Mouse (Mus musculus) adipose tissue, adult 10 weeks (tissue): ENCODE measurements around the gene Zfp873. TPM values are rescaled to one million over a fixed set of nuclear protein-coding genes. Genes with fewer than 3 reads are reported as not detected.

ENCODE experiments used
- polyA plus RNA-seq: library from polyadenylated mRNA; stranded (reverse); fragments of 350-450 nt; fragmentation: Illumina TruSeq; extraction: RNeasy Lipid Tissue Mini Kit (QIAGEN cat#74804); gene quantifications from one replicate; pipeline ENCODE4 v1.2.3, GENCODE M21; 2014; ENCODE audit warnings: low read depth, low replicate concordance

The Zfp873 gene
- 4.9 TPM for polyA plus RNA-seq

GRCm38 (mm10) chr10:82047597-82048459 lies at the start of gene Zfp873:
Gene Zfp873, plus strand, starts transcription at chr10:82048123.

GRCm38 (mm10) chr10:82082728-82083621 lies 35.1 kb downstream of the Zfp873 start, which contains the start of gene BC024063:
Gene BC024063, plus strand, starts transcription at chr10:82083353.

Other genes with a start within 250 kb of the Zfp873 start
- 1.2 TPM for gene Gm4767, start 235.9 kb upstream of the Zfp873 start, polyA plus RNA-seq
- gene Gm32687, start 184.2 kb upstream of the Zfp873 start, polyA plus RNA-seq = 5.6 TPM
- 1.5 TPM for gene Zfp781, start 117.6 kb upstream of the Zfp873 start, polyA plus RNA-seq
- 2.3 TPM for gene BC024063, start 35.2 kb downstream of the Zfp873 start, polyA plus RNA-seq
- gene AU041133, start 79.9 kb downstream of the Zfp873 start, polyA plus RNA-seq = 3.6 TPM
- 8.3 TPM for gene Zfp938, start 193.2 kb downstream of the Zfp873 start, polyA plus RNA-seq